Mouse (Mus musculus): ENCODE measurements around the gene Mterf4. TPM values are rescaled to one million over a fixed set of nuclear protein-coding genes. Genes with fewer than 3 reads are reported as not detected.

The Mterf4 gene
- total RNA-seq, 1 experiment from 2014 or later, result 15.1 TPM

DNA sequence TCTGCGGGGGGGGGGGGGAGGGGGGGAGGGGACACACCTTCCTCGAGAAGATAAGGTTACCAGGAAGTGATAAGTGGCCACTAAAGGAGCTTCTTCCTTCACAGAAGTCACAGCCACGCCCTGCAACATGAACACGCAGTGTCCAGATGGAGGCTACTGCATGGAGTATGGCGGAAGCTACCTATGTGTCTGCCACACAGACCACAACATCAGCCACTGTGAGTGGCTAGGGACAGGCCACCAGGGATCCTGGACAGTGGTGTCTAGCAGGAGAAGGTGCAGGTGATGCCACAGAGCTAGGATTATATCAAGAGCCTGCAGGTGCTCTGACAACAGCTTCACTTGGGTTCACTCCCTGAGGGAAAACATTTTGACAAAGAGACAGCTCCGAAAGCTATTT is 34.0 kb downstream of the Mterf4 start:
- ATAC-seq (replicated peaks; ENCODE audit: insufficient number of reproducible peaks, low FRiP score, low TSS enrichment, poor library complexity, severe bottlenecking), result no peak

DNA sequence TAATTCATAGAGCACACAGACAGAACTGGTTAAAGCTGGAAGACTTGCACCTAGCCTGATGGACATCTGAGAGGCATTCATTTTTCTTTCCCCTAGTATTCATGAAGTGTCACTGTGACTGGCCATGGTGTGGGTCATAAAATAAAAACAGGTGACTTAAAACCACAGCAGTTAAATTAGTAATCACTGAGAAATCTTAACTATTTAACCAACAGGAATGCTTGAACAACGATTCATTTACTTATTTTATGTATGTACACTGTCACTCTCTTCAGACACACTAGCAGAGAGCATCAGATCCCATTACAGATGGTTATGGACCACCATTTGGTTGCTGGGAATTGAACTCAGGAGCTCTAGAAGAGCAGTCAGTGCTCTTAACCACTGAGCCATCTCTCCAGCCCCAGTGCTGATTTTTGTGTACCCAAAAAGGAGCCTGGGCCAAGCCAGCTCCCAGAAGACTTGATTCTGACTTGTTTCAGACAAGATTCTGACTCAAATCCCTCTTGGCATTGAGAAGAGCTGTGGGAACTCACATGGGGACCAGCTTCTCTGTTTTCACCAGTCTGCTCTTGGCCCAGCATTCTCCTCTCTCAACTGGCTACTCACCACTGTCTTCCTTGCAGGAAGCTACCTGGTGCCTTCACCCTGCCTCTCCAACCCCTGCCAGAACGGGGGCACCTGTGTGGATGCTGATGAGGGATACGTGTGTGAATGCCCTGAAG is 35.0 kb downstream of the Mterf4 start:
- ATAC-seq (replicated peaks; ENCODE audit: insufficient number of reproducible peaks, low FRiP score, low TSS enrichment, poor library complexity, severe bottlenecking), result no peak

DNA sequence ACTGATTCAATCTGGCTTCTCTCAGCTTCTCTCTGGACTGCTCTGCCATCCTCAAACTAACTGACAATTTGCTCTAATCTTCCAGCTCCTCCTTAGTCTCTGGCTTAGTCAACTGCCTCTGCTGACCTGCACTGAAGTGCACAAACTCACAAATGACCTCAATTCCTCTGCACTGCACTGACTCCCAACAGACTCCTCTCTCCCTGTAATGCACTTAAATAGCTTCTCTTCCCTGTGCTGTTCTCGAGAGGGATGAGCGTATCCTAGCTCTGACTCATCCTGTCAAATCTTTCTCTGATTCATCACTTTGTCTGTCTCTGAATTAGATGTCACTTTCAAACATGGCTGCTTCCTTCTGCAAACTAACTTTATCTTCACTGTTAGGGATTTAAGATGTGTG is 37.5 kb downstream of the Mterf4 start:
- ATAC-seq (replicated peaks; ENCODE audit: insufficient number of reproducible peaks, low FRiP score, low TSS enrichment, poor library complexity, severe bottlenecking), result no peak

DNA sequence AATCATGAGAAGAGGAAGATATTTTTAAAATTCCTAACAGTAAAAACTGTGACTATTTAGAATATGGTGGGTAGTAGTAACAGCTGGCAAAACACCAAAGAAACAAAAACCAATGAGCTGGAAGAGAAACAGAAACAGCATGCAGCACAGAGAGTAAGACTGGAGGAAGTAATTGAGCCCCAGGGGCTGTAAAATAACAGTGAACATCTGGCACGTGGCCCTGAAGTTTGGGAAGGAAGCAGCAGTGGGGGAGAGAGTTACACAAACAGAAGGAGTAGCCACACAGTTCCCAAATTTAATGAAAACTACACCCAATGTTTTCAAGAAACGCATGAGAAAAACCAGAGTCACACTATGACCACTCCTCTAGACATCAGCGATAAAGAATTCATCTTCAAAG is 38.5 kb downstream of the Mterf4 start:
- no peak for ATAC-seq (replicated peaks; ENCODE audit: insufficient number of reproducible peaks, low FRiP score, low TSS enrichment, poor library complexity, severe bottlenecking)

DNA sequence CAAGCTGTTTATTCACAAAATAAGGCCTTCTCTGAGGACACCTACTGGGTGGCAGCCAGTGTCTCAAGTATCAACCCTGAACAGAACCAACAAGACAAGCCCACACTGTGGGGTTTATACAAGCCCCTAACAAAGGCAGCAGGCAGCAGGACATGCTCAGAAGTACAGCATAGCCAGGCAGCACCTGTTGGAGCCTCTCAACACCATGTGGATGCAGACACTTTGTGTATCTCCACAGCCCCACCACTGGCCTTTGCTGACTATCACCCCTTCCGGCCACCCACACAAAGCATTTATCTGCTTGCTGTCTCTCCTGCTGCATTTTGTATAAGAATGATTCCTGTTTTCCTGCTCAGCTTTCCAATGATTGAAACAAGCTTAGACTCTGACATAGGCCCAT is 48.2 kb downstream of the Mterf4 start:
- ATAC-seq (replicated peaks; ENCODE audit: insufficient number of reproducible peaks, low FRiP score, low TSS enrichment, poor library complexity, severe bottlenecking), result no peak

DNA sequence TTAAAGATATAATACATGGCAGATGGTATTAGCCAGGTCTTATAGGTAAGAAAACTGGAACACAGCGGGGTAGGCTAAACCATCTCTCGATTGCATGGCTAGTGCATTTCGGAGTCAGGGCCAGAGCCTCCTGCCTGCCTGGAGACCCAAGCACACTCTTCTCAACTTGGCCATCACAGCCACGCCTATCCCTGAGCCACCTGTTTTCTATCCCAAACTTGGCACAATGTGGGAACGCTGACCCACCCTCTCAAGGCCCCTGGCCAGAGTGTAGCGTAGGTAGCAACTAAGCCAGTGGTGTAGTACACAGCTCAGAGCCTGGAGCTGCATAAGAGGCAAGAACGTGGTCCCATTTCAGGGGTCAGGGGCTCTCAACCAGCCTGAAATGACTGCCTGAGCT is 50.0 kb downstream of the Mterf4 start:
- no peak for ATAC-seq (replicated peaks; ENCODE audit: insufficient number of reproducible peaks, low FRiP score, low TSS enrichment, poor library complexity, severe bottlenecking)

DNA sequence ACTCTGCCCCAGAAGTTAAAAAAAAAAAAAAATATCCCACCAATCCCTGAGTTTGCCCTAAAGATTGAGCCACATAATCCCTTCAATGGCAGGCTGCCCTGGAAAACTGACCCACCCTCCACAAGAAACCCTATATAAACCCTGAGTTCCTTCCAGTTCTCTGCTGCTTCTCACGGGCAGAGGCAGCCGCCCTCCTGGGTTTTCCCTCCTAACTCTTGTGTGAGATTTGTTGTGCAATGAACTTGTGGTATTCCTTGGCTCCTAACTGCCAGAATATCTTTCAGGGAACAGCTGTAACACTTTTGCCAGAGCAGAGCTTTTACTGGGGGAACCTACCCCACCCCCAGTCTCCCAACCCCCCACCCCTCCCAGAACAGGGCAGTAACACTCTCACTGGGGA is 53.1 kb downstream of the Mterf4 start:
- ATAC-seq (replicated peaks; ENCODE audit: insufficient number of reproducible peaks, low FRiP score, low TSS enrichment, poor library complexity, severe bottlenecking), result no peak

Other genes starting within 250 kb of the Mterf4 start
- gene Kif1a, start 204.0 kb downstream of the Mterf4 start, total RNA-seq (2017), result not detected in 3 replicates
- not detected in 3 replicates for gene Agxt, start 170.7 kb downstream of the Mterf4 start, total RNA-seq (2017)
- not detected in 3 replicates for gene 2310007B03Rik, start 145.0 kb downstream of the Mterf4 start, total RNA-seq (2017)
- gene Crocc2, start 137.2 kb downstream of the Mterf4 start, total RNA-seq (2017), result not detected in 3 replicates
- gene Sned1, start 70.1 kb downstream of the Mterf4 start, total RNA-seq (2017), result 0.19 to 1.5 TPM (median 0.19 TPM) in 3 replicates
- 21.3 to 35.6 TPM (median 28.6 TPM) in 3 replicates for gene Ppp1r7, start 36.9 kb upstream of the Mterf4 start, total RNA-seq (2017)
- gene Pask, start 37.6 kb upstream of the Mterf4 start, total RNA-seq (2017), result 0.85 to 1.6 TPM in 2 of 3 replicates, not detected in the other
- not detected in 3 replicates for gene Ano7, start 68.0 kb upstream of the Mterf4 start, total RNA-seq (2017)
- gene Hdlbp, start 172.9 kb upstream of the Mterf4 start, total RNA-seq (2017), result 58.2 to 101 TPM (median 83.6 TPM) in 3 replicates
- 0.75 to 4.4 TPM (median 2.0 TPM) in 3 replicates for gene Farp2, start 206.2 kb upstream of the Mterf4 start, total RNA-seq (2017)

All from monocyte, adult 5-6 weeks (primary cell).